Mouse (Mus musculus) Muller cell, postnatal 12 days (primary cell): ENCODE results near the gene Msi1.
A peak's percentile ranks its signal among the peaks of the same experiment; 100 is the strongest.
"Not testable (repeated sequence)": the region's sequence is repeated elsewhere in the genome, so short reads cannot be mapped to it uniquely, and the experiment has no call there.

Source experiments
- DNase-seq: peaks from one replicate; pipeline ENCODE4 v3.0.0-alpha.2; 2015; ENCODE audit errors: inconsistent ontology term

Msi1 gene

GRCm38 (mm10) chr5:115433191-115433590 is 3.8 kb downstream of the Msi1 start:
- DNase-seq, result peak; percentile 7

GRCm38 (mm10) chr5:115434280-115434852 is 5.0 kb downstream of the Msi1 start:
- DNase-seq, result peak; percentile 22

DNA sequence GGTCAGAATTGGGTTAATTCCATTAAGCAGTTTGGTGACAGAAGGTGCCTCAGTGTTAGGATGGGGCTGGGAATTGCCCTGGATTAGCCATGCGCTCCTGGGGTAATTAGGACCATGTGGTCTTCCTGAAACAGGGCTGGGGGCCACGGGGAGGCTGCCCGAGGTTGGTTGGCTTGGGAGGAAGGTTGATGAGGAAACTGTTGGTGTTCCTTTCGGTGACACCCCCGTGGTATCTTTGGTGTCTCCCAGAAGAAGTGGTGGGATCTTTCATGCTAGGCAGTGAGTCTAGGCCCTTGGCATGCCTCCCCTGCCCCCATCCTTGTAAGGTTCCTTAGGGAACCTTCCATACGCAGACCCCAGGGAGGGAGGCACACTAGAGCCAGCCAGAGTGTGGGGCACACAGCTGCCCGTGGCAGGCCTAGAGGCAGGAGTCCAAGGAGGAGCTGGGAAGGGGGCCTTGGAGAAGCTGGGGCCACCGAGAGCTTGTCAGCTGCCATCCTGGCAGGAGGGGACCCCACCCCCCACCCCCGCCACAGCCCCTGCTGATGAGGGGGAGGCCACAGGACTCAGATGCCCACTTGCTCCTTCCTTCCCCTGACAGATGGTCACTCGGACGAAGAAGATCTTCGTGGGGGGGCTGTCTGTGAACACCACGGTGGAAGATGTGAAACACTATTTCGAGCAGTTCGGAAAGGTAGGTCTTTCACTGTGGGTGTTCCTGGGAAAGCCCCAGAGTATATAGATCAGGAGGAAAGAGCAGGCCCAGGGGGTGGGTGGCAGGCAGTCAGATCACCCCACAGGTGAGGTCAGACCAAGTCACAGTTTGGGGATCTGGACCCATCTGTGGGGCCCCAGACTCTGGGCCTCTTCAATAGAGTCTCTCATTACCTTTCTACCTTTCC is 5.7 kb downstream of the Msi1 start:
- DNase-seq, result peak; percentile 25

- DNase-seq, result peak; percentile 17
These were observed 6.5 kb downstream of the Msi1 start for GRCm38 (mm10) chr5:115435755-115436379.

- peak; percentile 99 for DNase-seq
These were observed 7.2 kb downstream of the Msi1 start for GRCm38 (mm10) chr5:115436421-115437124.

DNA sequence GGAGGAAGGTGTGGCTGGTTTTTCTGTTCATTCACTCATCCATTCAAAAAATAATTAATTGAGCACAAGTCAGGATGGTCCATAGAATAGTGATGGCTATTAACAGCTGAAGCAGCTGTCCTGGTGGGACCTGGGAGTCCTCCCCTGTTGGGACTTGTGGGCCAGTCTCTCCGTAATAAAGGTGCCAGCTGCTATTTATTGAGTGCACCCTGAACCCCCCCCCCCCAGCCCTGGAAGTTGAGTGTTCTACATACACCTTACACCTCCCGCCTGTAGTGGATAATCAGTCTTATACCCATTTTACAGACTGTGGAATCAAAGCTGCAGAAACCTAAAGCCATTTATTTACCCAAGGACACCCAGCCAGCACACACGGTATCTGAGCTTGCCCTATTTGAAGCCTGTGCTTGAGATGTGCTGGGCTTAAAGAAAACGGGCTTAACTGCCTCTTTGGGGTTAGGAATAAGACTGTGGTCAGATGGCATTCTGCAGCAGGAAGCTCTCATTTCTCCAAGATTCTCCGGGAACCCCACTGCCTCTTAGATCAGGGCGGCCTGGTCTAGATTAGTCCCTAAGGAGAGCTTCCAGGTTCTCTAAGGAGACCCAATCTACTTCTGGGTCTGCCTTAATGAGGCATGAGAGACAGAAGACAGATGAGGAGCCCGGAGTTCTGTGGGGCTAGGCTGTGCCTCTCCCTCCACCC is 8.0 kb downstream of the Msi1 start:
- peak; percentile 42 for DNase-seq

- DNase-seq, result peak; percentile 46
These were observed 8.5 kb downstream of the Msi1 start for GRCm38 (mm10) chr5:115437945-115438315.

DNA sequence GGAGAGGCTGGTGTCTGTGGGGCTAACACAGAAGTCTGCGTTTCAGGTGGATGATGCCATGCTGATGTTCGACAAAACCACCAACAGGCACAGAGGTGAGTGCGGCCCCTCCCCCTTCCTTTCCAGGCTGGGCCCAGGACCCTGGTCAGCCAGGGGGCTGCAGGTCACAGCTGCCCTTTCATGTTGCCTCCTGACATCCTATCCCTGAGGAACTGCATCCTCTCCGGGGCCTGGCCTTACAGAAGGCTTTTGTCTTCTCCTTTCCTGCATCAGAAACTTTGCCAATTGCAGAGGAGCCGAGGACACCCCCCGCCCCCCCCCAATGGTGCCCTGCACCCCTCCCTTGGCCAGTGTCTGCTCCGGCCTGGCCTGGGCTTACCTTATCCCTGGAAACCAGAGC is 9.3 kb downstream of the Msi1 start:
- DNase-seq, result peak; percentile 12

DNA sequence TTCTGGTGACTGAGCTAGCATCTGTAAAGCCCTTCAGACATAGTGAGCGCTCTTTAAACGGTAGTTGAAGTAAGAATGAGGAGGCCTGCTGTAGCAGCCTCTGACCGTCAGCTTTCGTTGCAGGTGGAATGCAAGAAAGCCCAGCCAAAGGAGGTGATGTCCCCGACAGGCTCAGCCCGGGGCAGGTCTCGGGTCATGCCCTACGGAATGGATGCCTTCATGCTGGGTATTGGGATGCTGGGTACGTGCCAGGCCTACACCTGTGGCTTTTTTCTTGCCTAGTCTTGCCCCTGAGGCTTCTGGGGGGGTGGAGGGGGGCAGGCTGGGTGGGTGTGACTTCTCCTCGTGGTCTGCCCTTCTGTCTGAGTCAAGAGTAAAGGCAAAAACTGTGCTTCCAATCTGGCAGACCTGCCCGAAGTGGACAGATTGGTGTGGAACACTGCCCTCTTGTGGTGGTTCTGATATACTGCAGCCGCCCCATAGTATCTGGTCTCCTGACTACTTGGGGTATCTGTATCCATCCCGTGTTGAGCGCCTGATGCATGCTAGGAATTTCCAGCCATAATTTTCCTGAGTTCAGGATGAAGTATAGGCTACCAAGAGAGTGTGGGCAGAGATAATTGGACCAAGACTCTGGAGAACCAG is 11.9 kb downstream of the Msi1 start:
- DNase-seq, result peak; percentile 66

DNA sequence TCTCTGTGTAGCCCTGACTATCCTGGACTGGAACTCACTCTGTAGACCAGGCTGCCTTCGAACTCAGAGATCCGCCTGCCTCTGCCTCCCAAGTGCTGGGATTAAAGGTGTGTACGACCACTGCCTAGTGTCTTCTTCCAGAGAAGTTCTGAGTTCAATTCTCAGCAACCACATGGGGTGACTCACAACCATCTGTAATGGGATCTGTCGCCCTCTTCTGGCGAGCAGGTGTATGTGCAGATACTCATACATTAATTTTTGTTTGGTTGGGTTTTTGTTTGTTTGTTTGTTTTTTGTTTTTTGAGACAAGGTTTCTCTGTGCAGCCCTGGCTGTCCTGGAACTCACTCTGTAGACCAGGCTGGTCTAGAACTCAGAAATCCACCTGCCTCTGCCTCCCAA is 13.3 kb downstream of the Msi1 start:
- DNase-seq, result not testable (repeated sequence)

DNA sequence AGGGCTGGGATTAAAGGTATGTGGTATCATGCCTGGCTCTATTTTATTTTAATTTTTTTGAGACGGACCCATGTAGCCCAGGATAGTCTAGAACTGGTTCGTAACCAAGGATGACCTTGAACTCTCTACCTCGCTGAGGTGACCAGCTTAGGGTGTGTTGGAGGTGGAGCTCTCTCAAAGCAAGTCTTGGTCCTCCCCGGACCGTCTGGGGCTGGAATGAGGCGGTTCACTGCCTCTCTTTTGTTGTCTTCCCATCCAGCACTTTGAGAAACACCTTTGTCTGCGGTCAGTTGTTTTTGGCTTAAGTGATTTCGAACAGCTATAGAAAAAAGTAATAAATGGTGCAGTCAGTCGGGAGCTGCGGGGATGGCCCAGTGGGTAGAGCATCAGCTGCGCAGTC is 14.7 kb downstream of the Msi1 start:
- DNase-seq, result no peak

DNA sequence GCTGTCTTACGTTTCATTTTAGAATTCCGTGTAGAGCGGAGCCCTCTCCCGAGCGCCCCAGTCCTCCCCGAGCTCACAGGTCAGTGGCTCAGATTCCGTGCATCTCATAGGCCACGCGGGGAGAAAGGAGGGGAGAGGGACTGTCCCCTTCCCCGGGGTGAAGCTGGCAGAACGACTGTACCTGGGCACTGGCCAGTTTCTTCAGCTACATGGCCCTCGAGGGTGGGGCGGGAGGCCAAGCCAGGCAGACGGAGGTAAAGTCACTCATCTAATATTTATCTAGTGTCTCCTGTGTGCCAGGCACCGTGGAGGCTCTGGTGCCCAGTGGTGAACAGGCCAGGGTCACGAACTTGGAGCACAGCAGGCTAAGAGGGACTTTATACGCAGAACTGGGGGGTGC is 17.7 kb downstream of the Msi1 start:
- no peak for DNase-seq

DNA sequence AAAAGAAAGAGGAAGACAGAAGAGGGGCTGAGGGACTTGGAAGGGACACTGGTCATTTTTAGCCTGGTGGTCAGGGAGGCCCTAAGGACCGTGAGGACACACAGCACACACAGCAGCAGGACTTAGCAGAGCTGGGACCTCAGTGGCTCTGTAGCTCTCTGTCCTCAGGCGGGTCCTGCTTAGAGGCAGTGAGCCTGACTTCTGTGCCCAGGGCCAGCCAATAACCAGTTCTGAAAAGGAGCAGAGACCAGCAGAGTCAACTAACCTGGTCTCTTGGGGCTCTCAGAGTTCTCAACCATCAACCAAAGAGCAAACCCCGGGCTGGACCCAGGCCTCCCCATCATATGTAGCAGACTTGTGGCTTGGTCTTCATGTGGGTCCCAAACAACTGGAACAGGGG is 19.8 kb downstream of the Msi1 start:
- no peak for DNase-seq

DNA sequence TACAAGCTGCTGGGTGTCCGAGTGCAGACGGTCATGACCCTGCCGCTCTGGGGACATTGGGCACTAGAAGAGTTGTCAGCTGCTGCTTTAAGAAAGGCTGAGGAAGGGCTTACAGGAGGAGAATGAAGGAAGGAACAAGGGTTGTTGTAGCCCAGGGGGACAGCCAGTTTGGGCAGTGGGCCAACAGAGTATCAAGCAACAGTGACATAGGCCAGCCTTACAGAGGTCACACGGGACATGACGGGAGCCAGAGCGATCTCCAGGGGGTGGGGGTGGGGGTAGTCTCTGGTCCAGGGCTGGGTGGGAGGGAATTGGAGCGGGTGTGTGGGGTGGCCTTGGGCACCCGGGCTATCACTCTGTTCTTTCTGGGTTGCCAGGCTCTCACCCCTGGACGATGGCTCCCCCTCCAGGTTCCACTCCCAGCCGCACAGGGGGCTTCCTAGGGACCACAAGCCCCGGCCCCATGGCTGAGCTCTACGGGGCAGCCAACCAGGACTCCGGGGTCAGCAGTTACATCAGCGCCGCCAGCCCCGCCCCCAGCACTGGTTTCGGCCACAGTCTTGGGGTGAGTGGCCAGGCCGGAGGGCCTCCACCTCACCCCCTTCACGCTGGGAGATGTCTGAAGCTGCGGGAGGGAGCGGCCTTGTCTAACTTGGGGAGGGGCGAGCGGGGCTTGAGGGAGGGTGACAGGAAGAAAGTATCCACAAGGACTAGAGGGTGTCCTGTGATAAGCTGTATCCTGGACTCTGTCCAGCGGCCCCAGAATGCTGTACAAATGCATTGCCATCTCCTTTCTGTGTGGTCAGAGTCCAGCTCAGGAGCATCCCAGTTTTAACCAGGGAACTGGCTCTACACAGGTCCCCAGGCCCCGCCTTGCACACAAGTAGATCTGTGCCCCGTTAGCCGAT is 21.3 kb downstream of the Msi1 start:
- DNase-seq, result no peak

DNA sequence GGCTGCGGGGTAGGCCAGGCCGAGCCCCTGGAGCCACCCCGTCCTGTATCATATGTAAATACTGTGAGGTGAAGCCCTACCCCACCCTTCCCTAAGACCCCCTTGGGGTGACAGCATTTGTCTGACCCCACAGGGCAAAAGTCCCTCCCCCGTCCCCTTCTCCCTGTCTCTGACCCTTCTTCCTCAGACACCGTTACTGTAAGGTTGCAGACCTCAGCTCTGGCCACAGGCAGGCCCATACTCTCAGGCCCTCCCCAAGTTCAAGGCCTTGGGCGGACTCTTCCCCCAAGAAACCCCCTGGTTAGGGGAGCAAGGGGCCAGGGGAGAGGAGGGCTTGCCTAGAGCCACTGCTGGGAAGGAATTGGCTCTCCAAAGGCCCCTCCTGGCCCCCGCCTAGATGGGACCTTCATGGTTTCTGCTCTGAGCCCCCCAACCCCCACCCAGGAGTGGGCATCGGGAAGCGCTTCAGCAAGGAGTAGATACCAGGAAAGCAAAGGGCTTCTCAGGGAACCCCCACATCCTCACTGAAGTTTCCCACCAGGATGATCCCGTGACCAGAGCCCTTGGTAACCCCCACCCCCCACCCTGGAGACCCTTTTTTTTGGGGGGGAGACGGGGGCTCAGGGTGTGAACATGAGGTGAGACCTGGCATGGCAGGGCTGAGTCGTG is 25.2 kb downstream of the Msi1 start:
- no peak for DNase-seq

DNA sequence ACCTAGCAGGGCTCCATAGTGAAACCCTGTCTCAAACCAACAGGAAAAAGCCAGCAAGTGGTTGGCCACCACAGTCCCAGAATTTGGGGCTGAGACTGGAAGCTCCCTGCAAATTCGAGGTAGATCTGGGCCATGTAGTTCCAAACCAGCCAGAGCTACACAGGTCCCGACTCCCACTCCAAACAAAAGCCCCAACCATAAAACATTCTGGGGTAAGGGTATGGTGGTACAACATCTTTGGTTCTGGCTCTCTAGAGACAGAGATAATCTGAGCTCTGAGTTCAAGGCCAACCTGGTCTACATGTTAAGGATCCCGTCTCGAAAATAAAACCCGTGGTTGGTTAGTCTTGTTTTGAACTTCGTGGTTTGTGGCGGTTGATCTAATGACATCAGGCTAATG is 26.4 kb downstream of the Msi1 start:
- DNase-seq, result no peak

- DNase-seq, result no peak
These were observed 29.5 kb downstream of the Msi1 start for GRCm38 (mm10) chr5:115458918-115459317.

GRCm38 (mm10) chr5:115464408-115465115 is 35.2 kb downstream of the Msi1 start:
- DNase-seq, result no peak
